Mouse (Mus musculus) heart, adult 2 months (tissue): ENCODE measurements around the gene Gm14408.
"Not testable (repeated sequence)": the region's sequence is repeated elsewhere in the genome, so short reads cannot be mapped to it uniquely, and the experiment has no call there.

Experiments used
- CTCF ChIP-seq: fragments of 200-600 bp; IDR thresholded peaks from 2 replicates; pipeline ENCODE4 v1.8.1; 2022; ENCODE audit warnings: antibody characterized with exemption, mild to moderate bottlenecking, moderate library complexity
- POLR2A ChIP-seq: fragments of 200-500 bp; IDR thresholded peaks from 2 replicates; pipeline ENCODE4 v1.6.1; 2011; ENCODE audit warnings: mild to moderate bottlenecking, low read depth, low read length, control low read depth; ENCODE audit not compliant: insufficient read depth

GRCm38 (mm10) chr2:176798785-176799184 is 32.2 kb upstream of the Gm14408 start:
- not testable (repeated sequence) for TF ChIP-seq CTCF, POLR2A
